Mouse (Mus musculus): Measurements from ENCODE around the gene Znrf2. TPM values are rescaled to one million over a fixed set of nuclear protein-coding genes. Genes with fewer than 3 reads are reported as not detected.
"Not testable (repeated sequence)": the region's sequence is repeated elsewhere in the genome, so short reads cannot be mapped to it uniquely, and the experiment has no call there.

Gene Znrf2
- polyA plus RNA-seq, 1 experiment: 13.0 TPM

- no peak for DNase-seq (ENCODE audit: low read depth)
These were observed 7.0 kb upstream of the Znrf2 start for GRCm38 (mm10) chr6:54809531-54810313.

DNA sequence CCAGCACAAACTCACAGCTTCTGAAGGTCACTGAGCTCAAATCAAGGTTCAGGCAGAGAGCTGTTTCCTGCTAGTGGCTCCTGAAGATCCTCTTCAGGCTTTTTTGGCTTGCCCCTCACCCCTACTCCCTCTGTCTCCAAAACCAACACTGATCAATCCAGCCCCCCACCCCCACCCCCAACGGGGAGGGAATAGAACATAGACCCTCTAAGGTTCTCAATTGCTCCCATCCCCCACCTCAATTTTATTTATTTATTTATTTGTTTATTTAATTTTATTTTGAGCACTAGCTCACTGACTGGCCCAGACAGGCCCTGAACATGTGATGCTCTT is 6.4 kb upstream of the Znrf2 start:
- no peak for DNase-seq (ENCODE audit: low read depth)

DNA sequence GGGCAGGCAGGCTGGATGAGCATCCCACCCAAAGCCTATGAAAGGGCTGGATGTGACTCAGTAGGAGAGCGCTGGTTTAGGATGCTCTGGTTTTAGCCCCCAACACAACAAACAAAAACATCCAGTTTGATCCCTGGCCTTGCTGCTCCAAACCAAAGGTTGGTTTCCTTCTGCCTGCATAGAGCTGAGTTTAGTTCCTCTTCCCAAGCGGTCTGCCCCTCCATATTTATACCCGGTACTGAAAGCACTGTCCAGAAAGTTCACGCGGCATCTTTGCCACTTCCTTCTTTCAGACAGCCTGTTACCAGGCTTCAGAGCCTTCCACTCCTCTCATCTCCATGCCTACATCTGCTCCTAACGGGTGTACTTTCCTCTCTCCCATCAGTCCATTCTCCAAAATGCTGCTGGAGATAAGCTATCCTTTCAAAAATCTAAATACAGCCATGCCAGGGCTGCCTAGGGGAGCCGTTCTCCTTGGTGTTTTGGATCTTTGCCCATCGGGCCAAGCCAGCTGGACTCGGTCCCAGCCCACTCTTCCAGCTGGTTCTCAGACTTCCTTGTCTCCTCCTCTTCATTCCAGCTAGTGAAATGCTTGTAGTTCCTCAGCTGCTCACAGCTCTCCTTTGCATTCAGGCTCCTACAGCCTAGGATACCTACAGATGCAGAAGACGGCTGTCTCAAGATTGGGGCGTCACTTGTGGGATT is 5.0 kb upstream of the Znrf2 start:
- no peak for DNase-seq (ENCODE audit: low read depth)

DNA sequence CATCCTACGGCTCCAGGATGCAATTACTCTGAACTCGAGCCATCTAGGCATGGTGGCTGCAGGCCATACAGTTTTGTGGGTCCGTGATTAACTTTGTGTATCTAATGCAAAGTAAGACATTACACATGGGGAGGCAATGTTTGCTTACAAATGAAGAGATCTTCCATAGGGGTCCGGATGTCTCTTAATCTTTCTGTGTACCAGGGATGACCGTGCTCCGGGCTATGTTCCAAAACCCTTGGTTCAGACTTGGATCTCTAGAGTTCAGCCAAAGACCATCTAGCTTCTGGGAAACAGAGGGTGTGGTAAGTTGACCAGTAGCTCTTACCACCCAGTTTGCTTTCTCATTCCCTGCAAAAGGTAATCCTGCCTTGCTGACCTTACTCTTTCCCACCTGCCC is 4.4 kb upstream of the Znrf2 start:
- no peak for DNase-seq (ENCODE audit: low read depth)

DNA sequence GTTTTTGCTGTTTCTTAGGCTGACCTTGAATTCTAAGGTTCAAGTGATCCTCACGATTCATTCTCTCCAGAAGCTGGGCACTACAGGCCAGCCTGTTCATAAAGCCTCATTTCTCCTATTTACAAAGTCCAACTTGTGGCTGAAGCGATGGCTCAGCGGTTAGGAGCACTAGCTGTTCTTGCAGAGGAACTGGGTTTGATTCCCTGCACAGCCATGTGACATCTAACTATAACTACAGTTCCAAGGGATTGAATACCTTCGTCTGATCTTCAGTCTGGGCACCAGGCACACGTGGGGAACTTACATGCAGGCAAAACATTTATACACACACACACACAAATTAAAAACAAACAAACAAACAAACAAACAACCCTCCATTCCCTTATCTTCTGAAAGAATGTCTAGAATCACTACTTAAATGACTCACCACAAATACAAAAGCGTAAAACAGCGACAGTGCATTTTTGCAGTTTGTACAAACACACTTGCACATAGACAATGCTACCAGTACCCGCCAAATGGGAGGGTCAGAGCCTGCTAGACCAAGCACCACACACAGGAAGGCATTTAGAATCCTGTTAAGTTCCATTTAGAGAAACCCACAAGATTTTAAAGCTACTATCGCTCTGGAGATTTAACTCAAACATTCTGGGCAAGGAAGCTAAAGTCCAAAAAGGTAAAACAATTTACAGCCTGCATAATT is 1.1 kb upstream of the Znrf2 start:
- DNase-seq (ENCODE audit: low read depth): no peak

DNA sequence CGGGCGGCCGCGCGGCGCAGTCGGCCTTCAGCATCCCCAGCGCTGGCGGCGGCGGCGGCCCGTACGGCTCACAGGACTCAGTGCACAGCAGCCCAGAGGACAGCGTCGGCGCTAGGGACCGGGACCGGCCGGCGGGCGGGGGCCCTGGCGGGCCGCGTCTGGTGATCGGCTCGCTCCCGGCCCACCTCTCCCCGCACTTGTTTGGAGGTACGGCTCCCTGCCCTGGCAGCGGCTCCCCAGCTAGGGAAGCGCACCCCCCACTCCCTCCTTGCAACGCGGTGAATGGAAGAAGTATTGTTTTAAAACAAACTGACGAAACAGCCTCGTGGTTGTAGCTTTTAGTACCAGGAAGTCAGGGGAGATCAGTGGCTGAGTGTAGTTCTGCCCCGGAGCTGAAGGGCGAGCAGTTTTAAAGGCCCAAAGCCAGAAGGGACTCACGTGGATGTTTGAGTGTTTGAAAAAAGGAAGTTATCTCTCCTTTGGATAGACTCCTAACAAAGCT is 601 bp downstream of the Znrf2 start:
- no peak for DNase-seq (ENCODE audit: low read depth)

GRCm38 (mm10) chr6:54818389-54818788 is 1.7 kb downstream of the Znrf2 start:
- DNase-seq (ENCODE audit: low read depth): no peak

- DNase-seq (ENCODE audit: low read depth): no peak
These were observed 2.6 kb downstream of the Znrf2 start for GRCm38 (mm10) chr6:54819272-54819671.

- no peak for DNase-seq (ENCODE audit: low read depth)
These were observed 3.0 kb downstream of the Znrf2 start for GRCm38 (mm10) chr6:54819746-54820145.

DNA sequence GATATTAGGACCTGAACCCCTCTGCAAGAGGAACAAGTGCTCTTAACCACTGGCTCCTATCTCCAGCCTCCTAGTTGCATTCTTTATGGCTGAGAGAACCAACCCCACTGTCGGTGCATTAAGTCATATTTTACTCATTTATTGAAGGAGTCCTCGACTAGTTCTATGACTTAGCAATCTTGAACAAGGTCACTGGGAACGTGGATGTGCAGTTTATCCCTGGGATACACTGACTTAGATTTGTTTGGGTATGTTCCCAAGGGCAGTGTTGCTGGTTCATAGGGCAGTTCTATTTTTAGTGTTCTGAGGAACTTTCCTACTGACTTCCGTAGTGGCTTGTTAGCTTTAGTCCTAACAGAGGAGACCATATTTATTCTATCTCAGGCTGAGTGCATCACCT is 5.6 kb downstream of the Znrf2 start:
- DNase-seq (ENCODE audit: low read depth): no peak

DNA sequence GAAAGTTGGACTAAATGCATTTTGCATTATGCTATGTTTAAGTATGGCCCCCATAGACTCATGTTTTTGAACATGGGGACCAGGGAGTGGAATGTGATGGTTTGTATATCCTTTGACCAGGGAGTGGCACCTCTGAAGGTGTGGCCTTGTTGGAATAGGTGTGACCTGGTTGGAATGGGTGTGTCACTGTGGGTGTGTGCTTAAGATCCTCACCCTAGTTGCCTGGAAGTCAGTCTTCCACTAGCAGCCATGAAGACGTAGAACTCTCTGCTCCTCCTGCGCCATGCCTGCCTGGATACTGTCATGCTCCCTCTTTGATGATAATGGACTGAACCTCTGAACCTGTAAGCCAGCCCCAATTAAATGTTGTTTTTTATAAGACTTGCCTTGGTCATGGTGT is 7.8 kb downstream of the Znrf2 start:
- DNase-seq (ENCODE audit: low read depth): not testable (repeated sequence)

- no peak for DNase-seq (ENCODE audit: low read depth)
These were observed 10.8 kb downstream of the Znrf2 start for GRCm38 (mm10) chr6:54827481-54827880.

- DNase-seq (ENCODE audit: low read depth): no peak
These were observed 11.6 kb downstream of the Znrf2 start for GRCm38 (mm10) chr6:54828274-54828673.

DNA sequence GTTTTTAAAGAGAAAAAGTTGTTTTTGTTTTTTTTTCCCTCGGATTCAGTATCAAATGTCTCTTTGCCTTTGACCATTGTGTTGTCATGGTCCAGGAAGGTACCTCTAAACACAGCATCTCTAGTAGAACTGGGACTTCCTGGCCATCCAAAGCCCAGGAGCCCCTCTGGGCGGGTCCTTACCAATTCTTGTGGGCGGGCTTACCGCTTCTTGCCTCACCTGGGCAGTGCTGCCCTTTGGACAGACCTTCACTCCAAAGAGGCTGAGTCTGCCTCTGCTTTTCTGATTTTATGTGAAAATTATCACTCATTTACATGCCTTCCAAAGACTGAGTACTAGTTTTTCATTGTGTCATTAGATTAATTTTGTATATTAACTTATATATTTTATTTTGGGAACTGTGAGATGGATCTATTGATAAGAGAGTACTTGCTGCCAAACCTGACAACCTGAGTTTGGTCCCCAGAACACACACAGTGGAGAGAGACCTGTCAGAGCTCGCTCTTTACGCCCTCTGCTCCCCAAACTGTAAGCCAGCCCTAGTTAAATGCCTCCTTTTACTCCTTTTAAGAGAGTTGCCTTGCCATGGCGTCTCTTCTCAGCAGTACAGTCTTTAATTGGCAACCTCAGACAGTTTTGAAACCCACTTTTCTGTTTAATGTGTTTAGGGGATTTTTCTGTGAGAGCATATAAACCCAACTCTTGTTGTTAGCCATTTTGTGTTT is 13.5 kb downstream of the Znrf2 start:
- no peak for DNase-seq (ENCODE audit: low read depth)

DNA sequence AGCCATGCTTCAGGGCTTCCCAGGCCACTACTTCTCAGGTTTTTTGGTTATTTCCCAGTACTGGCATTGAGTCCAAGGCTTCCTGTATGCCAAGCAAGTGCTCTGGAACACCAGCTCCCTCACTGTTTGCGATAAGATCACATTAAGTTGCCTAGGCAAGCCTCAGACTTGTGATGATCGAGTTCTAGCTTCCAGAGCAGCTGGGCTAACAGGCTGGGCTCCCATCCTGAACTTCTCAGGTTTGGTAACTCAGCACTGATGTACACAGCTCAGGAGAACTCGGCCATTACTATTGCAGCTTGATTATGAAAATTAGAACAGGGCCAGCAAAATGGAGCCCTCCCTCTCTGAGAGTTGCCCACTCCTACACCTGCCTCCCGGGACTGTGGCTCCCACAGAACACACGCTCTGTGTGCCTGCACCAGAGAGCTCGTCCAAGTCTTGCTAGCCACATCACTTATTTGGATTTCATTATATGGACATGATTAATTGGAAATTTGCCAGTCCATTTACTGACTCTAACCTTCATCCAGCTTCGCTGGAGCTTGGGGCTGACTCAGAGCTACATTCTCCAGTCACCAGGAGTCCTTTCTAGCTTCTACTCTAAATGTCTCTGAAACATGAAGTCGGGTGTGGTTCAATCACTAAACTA is 14.5 kb downstream of the Znrf2 start:
- peak; percentile 83 for DNase-seq (ENCODE audit: low read depth)

DNA sequence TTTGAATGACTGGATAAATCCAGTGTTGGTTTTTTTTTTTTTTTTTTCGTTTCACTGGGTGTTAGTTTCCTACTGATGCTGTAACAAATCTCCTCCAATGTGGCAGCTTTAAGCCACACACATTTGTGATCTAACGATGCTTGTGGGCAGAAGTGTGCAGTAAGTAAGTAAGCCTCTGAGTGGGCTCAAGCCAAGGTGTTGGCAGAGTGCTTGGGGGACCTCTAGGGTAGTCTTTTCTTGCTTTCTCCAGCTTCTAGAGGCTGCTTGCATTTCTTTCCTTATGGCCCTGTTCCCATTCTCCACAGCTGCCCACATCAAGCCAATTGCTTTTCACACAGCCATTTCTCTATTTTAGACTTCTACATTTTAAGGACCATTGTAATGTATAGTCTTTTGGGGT is 16.7 kb downstream of the Znrf2 start:
- DNase-seq (ENCODE audit: low read depth): no peak

- DNase-seq (ENCODE audit: low read depth): no peak
These were observed 19.9 kb downstream of the Znrf2 start for GRCm38 (mm10) chr6:54836666-54837065.

- no peak for DNase-seq (ENCODE audit: low read depth)
These were observed 24.7 kb downstream of the Znrf2 start for GRCm38 (mm10) chr6:54841399-54841798.

- no peak for DNase-seq (ENCODE audit: low read depth)
These were observed 25.3 kb downstream of the Znrf2 start for GRCm38 (mm10) chr6:54842041-54842440.

- DNase-seq (ENCODE audit: low read depth): no peak
These were observed 31.8 kb downstream of the Znrf2 start for GRCm38 (mm10) chr6:54848546-54848945.
